Mouse (Mus musculus) heart, postnatal 0 days (tissue): ENCODE measurements at regions not wholly inside any gene's neighbourhood (a gene's known extent, or its start where the extent isn't known, plus 50 kb on each side); places are given as distances from the start of the nearest gene placed in this dataset.

Source experiments
- CTCF ChIP-seq: IDR thresholded peaks from 2 replicates; pipeline ENCODE4 v1.5.1; 2016; ENCODE audit warnings: antibody characterized with exemption, control low read depth, low read depth
- EP300 ChIP-seq: IDR thresholded peaks from 2 replicates; pipeline ENCODE4 v1.6.1; 2016; ENCODE audit warnings: antibody characterized with exemption, low read depth

GRCm38 (mm10) chr15:67019194-67019661 lies 518.5 kb upstream of the Lrrc6 start:
- TF ChIP-seq CTCF (no peak), EP300 (peak; percentile 32; the same call in 1 of the 2 replicates)
